Mouse (Mus musculus): ENCODE measurements at regions not wholly inside any gene's neighbourhood (a gene's known extent, or its start where the extent isn't known, plus 50 kb on each side); places are given as distances from the start of the nearest gene placed in this dataset.

DNA sequence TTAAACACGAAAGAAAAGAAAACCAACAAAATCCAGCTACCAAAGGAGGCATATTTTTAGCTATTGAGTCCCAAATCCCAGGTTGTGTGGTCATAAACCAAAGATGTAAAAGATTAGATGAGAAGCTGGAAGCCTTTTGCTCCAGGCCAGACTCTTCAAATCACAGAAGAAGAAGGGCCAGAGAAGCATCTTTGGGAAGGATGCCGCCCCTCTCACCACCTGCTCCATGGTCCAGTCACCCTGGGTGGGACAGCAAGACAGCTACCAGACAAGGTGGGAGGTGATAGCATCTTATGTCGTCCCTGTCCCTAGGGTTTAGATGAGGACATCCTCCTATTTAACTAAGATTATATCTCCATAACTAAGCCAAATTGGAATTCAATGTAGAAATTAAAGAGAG is 95.1 kb upstream of the Myocd start:
- DNase-seq (ENCODE audit: low spot score) = no peak

DNA sequence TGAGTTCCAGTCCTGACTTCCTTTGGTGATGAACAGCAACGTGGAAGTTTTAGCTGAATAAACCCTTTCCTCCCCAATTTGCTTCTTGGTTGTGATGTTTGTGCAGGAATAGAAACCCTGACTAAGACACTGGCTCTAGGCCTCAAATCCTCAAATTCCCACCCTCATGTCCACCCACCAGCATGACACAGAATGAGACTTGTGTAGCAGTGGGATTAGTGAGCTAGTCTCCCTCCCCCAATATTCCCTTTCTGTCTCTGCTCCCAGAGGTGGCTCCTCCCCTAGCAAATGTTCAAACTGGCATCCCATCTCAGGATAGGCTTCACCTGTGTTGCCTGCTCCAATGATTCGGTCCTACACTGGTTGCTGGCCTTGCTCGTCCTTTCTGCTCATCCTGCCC is 94.1 kb upstream of the Myocd start:
- DNase-seq (ENCODE audit: low spot score) = no peak

DNA sequence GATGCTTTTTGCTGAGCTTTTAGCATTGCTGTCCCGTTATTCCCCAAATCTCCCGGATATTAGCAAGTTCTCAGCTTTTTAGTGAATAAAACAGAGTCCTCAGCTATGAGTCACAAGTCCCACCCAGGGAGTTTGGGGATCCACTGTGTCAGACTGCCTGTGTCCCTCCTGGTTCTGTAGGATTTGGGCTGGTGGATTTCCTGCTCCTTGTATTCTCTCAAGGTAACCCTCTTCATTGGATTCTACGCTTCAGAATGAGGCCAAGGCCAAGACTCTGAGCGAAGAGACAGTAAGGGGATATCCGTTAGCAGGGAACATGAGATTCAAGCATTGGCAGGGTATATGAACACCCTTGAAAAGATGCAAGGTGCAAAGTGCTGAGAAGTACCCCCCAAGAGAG is 90.9 kb upstream of the Myocd start:
- DNase-seq (ENCODE audit: low spot score) = no peak

DNA sequence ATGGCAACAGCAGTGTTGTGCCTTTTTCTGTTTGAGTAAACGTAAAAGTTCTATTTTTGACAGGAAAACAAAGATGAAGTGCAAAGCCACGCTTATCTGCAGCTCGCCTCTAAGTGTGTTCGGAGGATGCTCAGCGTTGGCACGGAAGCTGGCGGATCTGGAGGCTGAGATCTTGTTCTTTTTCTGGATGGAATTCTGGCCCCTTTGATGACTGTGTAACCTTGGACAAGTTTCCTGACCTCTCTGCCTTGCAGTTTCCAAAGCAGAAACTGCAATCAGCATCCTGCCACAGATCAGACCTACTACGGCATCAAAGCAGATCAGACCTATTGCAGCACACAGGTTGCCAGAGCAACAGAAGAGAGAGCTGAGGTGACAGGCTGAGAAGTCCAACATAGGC is 89.1 kb upstream of the Myocd start:
- no peak for DNase-seq (ENCODE audit: low spot score)

DNA sequence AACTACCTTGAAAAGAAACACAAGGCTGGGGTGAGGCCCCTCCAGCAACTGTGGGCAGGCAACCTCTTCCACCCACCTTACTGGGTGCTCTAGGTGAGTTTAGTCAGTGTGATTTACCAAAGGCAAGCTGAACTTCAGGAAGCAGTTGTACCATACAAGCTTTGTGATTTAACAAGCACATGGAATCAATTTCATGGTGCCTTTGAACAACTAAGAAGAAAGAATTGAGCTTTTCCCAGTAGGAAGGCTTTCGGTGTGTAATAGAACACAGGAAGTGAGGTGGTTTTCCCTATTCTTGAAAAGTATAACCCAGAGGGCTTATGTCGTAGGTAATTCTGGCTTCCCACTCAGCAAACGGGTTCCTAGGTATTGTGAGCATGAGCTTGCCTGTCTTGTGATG is 82.7 kb upstream of the Myocd start:
- DNase-seq (ENCODE audit: low spot score) = no peak

DNA sequence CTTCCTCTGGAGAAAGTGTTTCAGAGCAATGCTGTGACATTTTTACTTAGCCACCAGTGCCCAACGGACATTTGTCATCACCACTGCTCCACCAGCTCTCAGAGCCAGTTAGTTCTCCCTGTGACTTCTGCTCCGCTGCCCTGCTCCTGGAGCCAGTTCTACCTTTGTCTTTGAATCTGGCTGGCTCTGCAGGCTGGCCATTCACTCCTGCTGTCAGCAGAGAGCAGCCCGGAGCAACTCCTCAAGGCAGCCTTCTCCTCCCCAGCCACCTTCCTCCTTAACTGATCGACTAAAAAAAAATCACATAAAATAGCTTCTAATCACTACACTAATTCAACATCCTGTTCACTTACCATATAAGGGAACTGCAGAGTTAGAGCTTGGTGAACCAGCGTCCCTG is 79.2 kb upstream of the Myocd start:
- DNase-seq (ENCODE audit: low spot score) = no peak

DNA sequence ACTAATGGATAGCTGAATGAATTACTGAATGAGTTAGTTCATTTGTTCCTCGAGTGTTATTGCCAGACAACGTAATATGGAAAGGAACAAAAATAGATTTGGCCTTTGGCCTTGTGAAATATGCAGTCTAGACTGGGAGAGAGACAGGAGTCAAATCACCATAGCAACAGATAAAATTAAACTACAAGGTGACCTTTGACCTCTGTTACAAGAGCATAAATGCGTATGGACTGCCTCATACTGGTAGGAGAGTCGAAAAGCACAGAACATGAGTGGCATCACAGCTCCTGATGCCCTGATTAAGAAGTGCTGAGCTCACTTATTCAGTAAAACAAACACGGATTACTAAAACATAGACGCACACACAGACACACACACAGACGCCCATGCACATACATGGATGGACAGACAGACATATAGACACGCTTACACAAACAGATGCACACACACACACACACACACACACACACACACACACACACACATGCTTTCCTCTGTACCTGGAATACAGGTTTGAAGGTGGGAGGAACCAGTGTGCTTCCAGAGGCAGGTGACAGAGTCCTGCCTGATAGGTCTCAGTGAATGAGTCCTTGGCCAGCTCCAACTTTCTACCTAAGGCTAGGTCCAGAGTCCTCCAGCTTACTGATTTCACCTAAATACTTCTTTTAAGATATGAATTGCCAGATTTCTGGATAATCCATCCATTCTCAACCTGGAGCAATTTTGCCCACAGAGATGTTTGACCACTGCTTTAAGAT is 72.1 kb upstream of the Myocd start:
- no peak for DNase-seq (ENCODE audit: low spot score)

DNA sequence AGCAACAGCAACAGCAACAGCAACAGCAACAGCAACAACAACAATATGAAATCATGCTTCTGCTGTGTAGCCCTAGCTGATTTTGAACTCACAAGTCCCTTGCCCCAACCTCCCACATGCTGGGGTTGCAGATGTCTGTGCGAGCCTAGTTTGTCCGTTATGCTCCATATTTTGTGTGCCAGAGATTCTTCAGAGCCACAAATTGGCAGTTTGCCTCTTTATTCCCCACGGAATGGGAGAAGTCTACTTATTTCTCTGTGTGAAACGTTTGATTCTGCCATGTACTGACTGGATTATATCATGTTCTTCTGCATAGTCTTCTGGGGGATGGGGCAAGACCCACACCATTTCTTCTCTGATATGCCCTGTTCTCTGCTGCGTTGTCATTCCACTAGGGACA is 64.5 kb upstream of the Myocd start:
- DNase-seq (ENCODE audit: low spot score) = no peak

DNA sequence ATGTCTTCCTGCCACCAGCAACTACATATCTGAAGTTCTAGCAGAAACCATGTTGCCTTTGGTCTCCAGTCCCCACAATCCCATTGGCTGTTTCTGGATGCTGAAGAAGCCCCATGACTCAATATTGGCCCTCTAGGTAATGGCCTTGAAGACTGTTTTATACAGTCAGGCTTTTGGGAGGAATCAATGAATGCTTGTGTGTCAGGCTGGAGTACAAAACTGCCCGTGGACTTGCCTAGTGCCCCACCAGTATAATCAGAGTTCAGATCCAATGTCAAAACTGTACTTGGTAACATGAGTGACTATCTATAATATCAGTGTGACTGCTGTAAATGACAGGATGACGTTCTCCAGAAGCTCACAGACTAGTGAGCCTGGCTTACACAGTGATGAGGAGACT is 63.3 kb upstream of the Myocd start:
- DNase-seq (ENCODE audit: low spot score) = no peak

DNA sequence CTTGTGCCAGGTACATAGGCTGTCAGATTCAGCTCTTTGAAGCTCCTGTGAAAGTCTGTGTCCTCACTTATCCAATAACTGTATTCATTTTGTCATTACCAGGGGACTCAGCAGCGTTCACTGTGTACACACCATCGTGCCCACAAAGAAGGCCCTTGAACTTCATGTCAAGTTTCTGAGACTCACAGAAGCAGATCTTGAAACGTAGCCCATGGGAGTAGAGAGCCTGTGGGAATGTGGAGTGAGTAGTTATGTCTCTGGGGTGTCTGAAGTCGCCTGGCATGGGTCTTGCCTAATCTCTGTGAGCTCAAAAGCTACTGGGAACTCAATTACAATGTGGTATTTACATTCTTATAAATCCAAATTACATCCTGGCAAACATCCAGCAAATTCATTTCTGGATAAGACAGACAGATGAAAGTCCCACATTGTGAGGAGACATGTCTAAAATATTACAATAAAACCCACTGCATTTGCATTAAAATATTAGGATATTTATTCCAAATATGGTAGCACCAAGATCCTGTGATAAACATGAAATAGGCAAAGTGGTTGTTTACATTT is 53.2 kb upstream of the Myocd start:
- DNase-seq (ENCODE audit: low spot score) = no peak
